Mouse (Mus musculus) G1E (cell line): Measurements from ENCODE around the gene Ubc.

Experiments used
- CTCF ChIP-seq: IDR thresholded peaks from 2 replicates; pipeline ENCODE4 v1.5.1; 2012; ENCODE audit warnings: low read depth, low read length, inconsistent platforms, mixed read lengths
- GATA1 ChIP-seq: IDR thresholded peaks from 2 replicates; pipeline ENCODE4 v1.6.1; 2012; ENCODE audit warnings: borderline replicate concordance, low read length, inconsistent platforms, mixed read lengths
- GATA2 ChIP-seq: IDR thresholded peaks from 2 replicates; pipeline ENCODE4 v1.6.1; 2012; ENCODE audit warnings: low read depth, low read length, inconsistent platforms, borderline replicate concordance
- POLR2AphosphoS5 ChIP-seq: IDR thresholded peaks from 2 replicates; pipeline ENCODE4 v1.6.1; 2012; ENCODE audit warnings: low read depth, low read length, inconsistent platforms; ENCODE audit not compliant: insufficient replicate concordance
- TAL1 ChIP-seq: conservative IDR thresholded peaks from 2 replicates; pipeline ENCODE4 v1.6.1; 2012; ENCODE audit warnings: low read depth, low read length, inconsistent platforms, mixed read lengths

DNA sequence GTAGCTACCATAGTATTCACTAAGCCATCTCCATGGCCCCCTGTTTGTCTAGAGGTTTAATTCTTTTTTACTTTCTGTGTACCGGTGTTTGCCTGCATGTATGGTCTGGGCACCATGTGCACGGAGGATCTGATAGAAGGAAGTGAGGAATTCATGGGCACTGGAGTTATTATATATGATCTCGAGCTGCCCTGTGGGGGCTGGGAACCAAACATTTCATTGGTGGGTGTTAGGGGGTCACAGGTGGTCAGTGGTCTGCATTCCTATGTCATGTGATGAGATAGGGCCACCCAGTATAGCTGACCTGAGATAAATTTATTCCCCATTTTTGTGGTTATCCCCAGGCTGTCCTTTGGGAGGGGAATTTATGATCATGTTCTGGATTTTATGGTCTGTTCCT is 5.0 kb upstream of the Ubc start:
- TF ChIP-seq CTCF (no peak), GATA1 (no peak), GATA2 (no peak), POLR2AphosphoS5 (no peak), TAL1 (no peak)
